Mouse (Mus musculus) heart, postnatal 25 days (tissue): Measurements from ENCODE around the gene Ptpn13. TPM values are rescaled to one million over a fixed set of nuclear protein-coding genes. Genes with fewer than 3 reads are reported as not detected.

Experiments
- DNase-seq: peaks from one replicate; pipeline ENCODE4 v3.0.0; 2022; ENCODE audit warnings: low spot score
- intact Hi-C: fragments of 180-260 bp; cut with DNase I; formaldehyde crosslinking; loops from one replicate; pipeline ENCODE4 v1.15.1; 2025
- total RNA-seq, 2 experiments: library from RNA; stranded (reverse); gene quantifications; 2 replicates each; pipeline ENCODE4 v1.2.3; 2021

Gene Ptpn13
- total RNA-seq, 2 experiments from 2014 or later = 6.1 to 6.6 TPM

DNA sequence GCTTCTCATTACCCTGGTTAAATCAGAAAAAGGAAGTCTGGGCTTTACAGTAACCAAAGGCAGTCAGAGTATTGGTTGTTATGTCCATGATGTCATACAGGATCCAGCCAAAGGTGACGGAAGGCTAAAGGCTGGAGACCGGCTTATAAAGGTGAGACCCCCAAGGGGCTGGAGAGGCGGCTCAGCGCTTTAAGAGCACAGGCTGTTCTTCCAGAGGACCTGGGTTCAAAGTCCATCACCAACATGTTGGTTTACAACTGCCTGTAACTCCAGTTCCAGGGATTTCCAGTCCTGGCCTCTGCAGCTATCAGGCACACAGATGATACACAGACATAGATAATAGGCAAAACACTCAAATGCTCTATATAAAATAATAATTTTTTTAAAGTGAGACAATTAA, 143.0 kb downstream of the Ptpn13 start:
- no peak for DNase-seq
- intact Hi-C loops = no loop called here

DNA sequence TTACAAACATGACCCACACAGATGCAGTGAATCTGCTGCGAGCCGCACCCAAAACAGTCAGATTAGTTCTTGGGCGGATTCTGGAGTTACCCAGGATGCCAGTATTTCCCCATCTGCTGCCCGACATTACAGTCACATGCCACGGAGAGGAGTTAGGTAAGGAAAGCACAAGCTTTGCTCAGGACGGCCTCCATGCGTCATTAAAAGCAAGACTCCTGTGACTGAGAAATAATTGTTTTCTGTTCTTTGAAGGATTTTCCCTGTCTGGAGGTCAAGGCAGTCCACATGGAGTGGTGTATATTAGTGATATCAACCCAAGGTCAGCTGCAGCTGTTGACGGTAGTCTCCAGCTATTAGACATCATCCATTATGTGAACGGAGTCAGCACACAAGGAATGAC, 144.5 kb downstream of the Ptpn13 start:
- intact Hi-C loops = no loop called here
- no peak for DNase-seq

DNA sequence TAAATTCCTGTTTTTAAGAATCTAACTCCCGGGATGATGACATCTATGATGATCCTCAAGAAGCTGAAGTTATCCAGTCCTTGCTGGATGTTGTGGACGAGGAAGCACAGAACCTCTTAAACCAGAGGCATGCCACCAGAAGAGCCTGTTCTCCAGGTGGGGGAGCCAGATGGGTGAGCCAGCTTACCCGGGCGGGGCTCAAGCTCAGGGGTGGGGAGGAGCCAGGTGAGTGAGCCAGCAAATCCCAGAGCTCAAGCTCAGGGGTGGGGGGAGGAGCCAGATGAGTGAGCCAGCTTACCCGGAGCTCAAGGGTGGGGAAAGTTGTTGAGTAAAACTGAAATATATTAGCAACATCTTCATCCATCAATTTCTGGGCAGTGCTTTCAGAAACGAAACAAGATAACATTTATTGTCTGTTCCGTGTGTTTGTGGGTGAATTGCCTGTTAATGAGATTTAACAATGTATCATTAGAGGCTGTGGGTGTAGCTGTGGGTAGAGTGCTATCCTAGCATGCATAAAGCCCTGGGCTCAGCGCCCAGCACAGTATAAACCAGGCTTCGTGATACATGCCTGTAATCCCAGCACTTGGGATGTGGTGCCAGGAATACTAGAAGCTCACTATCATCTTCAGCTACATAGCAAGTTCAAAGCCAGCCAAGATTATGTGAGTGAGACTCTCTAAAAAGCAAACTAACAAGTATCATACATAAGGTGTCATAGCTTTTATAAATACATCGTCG, 154.9 kb downstream of the Ptpn13 start:
- intact Hi-C loops = no loop called here
- no peak for DNase-seq

GRCm38 (mm10) chr5:103587219-103587618, 162.2 kb downstream of the Ptpn13 start:
- intact Hi-C loops = no loop called here
- DNase-seq = no peak

- intact Hi-C loops = no loop called here
- DNase-seq = no peak
Observed at GRCm38 (mm10) chr5:103591846-103592245, 166.9 kb downstream of the Ptpn13 start.

DNA sequence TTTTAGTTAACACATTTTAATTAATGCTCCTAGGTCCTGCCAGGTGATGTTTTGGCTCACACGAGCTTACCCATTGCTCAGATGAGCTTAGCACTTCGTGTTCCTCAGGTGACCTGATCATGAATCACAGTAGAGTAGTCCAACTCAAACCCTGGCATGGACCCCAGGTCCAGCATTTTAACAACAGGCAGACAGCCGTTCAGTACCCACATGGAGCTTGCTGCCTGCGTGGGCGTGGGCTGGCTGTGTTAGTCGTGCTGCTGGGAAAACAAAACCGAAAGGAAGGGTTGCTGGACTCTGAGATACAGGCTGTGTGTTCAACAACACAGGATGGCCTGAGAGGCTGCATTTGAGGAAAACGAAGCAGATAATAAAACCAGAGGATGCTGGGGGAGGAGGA, 167.7 kb downstream of the Ptpn13 start:
- DNase-seq = no peak
- intact Hi-C loops = no loop called here

DNA sequence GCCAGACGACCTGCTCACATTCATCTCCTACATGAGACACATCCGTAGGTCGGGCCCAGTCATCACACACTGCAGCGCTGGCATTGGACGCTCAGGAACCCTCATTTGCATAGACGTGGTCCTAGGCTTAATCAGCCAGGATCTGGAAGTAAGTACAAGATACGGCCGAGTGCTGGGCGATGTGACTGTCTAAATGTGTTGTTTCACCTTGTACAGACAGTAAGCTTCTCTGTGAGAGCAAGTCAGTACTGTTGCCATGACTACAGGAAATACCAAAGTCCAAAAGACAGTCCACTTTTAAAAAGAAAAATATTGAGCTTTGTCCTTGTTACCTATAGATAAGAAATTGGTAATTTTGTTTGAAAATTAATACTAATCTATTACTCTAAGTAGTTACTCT, 168.6 kb downstream of the Ptpn13 start:
- no peak for DNase-seq
- intact Hi-C loops = no loop called here

GRCm38 (mm10) chr5:103595394-103596226, 170.6 kb downstream of the Ptpn13 start:
- intact Hi-C loops = loop anchor here (5.0 kb wide), 1 partner anchor 62 kb away; the partner anchor contains the start of gene 1700016H13Rik

GRCm38 (mm10) chr5:103596467-103597146, 171.6 kb downstream of the Ptpn13 start:
- no peak for DNase-seq
- intact Hi-C loops = loop anchor here (5.0 kb wide), 1 partner anchor 61 kb away; the partner anchor contains the start of gene 1700016H13Rik

More at GRCm38 (mm10) chr5:103595394-103596226, 170.6 kb downstream of the Ptpn13 start:
- no peak for DNase-seq

DNA sequence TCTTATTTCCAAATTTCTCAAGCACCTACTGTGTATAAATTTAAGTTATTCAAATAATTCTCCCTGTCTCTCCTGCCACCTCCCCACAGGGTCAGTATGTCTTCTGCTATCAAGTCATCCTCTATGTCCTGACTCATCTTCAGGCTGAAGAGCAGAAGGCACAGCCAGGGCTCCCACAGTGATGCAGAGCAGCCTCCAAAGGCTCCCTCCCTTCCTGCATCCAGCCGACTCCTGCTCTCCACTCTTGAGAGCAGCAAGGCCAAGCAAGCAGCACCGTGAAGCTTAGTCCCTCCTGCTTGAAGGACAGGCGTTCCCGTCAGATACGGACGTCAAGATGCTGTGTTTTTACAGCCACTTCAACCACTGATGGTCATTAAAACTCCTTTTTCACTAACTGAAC, 172.6 kb downstream of the Ptpn13 start:
- DNase-seq = no peak
- intact Hi-C loops = loop anchor here (5.0 kb wide), 1 partner anchor 60 kb away; the partner anchor contains the start of gene 1700016H13Rik

DNA sequence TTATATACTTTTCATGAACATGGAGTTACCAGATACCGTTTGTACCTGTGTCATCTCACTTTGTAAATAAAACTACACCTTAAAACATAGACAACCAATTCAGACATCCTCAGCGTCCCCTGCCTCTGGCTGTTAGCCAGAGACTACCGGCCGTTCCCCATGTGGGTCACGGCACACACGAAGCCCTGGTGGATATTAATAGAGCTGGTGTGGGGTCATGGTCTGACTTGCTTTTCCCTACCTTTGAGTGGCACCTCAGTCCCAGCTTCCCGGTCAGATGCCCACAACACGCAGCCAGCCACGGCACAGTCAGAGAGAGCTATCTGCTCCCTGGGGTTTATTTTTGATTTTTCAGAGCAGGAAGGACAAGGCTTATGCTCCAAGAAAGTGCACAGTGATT, 173.3 kb downstream of the Ptpn13 start:
- DNase-seq = no peak
- intact Hi-C loops = loop anchor here (5.0 kb wide), 1 partner anchor 59 kb away; the partner anchor contains the start of gene 1700016H13Rik

DNA sequence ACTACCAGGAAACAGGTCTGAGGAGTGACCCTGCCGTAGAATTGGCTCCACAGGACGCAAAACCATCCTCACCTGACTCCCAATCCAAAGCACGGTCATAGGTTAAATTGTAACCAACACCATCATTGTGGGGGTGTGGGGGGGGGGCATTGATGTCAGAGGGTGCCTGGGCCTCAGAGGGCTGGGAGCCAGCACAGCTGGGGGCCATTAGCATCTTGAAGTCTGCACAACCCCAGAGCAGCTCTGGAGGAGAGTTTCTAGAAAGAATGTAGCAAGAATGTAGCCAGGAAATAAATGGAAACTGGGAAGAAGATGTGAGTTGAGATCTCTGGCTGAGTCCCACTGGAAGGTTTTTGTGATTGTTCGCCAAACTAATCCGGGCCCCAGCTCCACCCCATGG, 173.9 kb downstream of the Ptpn13 start:
- no peak for DNase-seq
- intact Hi-C loops = loop anchor here (5.0 kb wide), 1 partner anchor 58 kb away; the partner anchor contains the start of gene 1700016H13Rik

- intact Hi-C loops = no loop called here
- DNase-seq = no peak
Observed at GRCm38 (mm10) chr5:103603115-103603893, 178.3 kb downstream of the Ptpn13 start.

DNA sequence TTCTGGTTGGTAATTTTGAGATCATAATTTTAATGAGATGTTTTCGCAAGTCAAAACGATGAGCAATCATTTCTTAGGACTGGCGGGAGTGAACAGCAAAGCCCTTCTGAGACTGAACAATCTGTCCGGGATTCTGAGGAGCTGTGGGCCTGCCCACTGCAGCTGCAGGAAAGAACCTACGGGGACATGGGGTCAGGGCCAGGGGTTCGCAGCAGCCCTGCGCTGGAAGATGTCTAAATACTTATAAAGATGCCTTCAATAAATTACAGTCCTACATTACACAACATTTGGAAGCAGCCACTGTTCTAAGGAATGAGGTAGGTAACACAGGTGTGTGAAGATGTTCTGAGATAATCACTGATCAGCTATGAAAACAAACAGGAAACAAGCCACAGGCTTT, 180.7 kb downstream of the Ptpn13 start:
- DNase-seq = no peak
- intact Hi-C loops = no loop called here

DNA sequence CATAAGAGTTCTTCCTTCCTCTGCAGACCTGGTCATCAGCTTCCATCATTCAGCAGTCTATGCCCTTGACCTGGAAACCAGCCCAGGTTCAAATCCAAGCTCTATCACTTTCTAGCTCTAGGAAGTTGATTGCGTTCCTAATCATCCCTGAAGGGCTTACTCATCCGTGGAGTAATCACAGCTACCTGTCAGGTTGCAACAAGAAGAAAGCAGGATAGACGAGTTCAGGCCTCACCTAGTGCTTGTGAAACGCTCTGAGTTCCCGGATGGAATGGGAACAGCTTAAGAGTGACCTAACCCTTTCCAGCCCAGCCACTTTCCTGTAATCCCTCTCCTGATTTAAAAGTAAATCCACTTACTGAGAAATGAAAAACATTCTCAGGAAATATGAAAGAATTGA, 185.2 kb downstream of the Ptpn13 start:
- intact Hi-C loops = loop anchor here (5.0 kb wide), 1 partner anchor 47 kb away; the partner anchor contains the start of gene 1700016H13Rik

GRCm38 (mm10) chr5:103610856-103611472, 186.0 kb downstream of the Ptpn13 start:
- no peak for DNase-seq
- intact Hi-C loops = loop anchor here (5.0 kb wide), 1 partner anchor 46 kb away; the partner anchor contains the start of gene 1700016H13Rik

More for the DNA sequence above, 185.2 kb downstream of the Ptpn13 start:
- DNase-seq = no peak

- DNase-seq = no peak
- intact Hi-C loops = loop anchor here (5.0 kb wide), 1 partner anchor 45 kb away; the partner anchor contains the start of gene 1700016H13Rik
Observed at GRCm38 (mm10) chr5:103612316-103612715, 187.3 kb downstream of the Ptpn13 start.

GRCm38 (mm10) chr5:103614356-103614755, 189.4 kb downstream of the Ptpn13 start:
- intact Hi-C loops = loop anchor here (5.0 kb wide), 1 partner anchor 43 kb away; the partner anchor contains the start of gene 1700016H13Rik

DNA sequence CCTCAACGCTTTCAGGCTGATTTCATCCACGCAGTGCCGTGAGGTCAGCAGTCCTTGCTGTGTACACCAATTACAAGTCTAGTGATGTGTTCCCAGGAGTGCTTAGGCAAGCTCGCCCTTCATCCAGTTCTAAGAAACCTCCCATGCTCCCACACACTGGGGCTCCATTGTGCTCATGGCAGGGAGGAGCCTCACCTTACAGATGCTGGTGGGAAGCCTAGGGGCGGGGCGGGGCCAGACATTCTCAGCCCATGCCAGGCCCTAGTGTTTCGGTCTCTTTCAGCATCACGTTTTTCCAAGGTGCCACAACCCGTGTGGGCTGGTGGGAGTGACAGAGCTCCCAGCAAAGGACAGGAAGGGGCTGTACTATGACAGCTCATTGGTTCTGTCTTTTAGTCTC, 192.2 kb downstream of the Ptpn13 start:
- intact Hi-C loops = no loop called here
- DNase-seq = no peak

More at GRCm38 (mm10) chr5:103614356-103614755, 189.4 kb downstream of the Ptpn13 start:
- no peak for DNase-seq
